Mouse (Mus musculus): ENCODE measurements around the gene Deup1.
A peak's percentile ranks its signal among the peaks of the same experiment; 100 is the strongest.

Gene Deup1

GRCm38 (mm10) chr9:15627785-15628287 is at the start of gene Deup1:
TSS of gene Deup1 (minus strand) at chr9:15627933.
- ATAC-seq (ENCODE audit: low TSS enrichment) = no peak

- no peak for ATAC-seq (ENCODE audit: low TSS enrichment)
Measured at GRCm38 (mm10) chr9:15672251-15672650, 44.5 kb upstream of the Deup1 start.

- ATAC-seq (ENCODE audit: low TSS enrichment) = no peak
Measured at GRCm38 (mm10) chr9:15670002-15670527, 42.3 kb upstream of the Deup1 start.

- no peak for ATAC-seq (ENCODE audit: low TSS enrichment)
Measured at GRCm38 (mm10) chr9:15669452-15669851, 41.7 kb upstream of the Deup1 start.

- no peak for ATAC-seq (ENCODE audit: low TSS enrichment)
Measured at GRCm38 (mm10) chr9:15664606-15665005, 36.9 kb upstream of the Deup1 start.

- ATAC-seq (ENCODE audit: low TSS enrichment) = no peak
Measured at GRCm38 (mm10) chr9:15659069-15659468, 31.3 kb upstream of the Deup1 start.

GRCm38 (mm10) chr9:15658236-15658785 is 30.6 kb upstream of the Deup1 start:
- ATAC-seq (ENCODE audit: low TSS enrichment) = no peak

DNA sequence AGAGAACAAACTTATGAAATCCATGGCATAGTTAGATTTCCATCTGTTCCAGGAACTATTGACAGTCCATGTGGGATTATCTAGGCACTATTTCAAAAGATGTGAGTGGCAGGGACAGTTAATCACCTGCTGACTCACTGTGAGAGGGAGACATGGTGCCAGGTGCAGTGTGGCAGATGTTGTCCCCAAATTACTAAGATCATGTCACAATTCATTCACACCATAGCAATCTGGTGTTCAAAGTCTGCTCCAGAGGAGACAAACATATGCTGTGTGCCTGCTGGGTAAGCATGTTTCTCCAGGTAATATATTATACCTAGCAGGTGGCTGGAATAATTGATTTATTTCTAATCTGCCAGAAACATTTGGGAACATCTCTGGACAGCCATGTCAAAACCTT is 25.3 kb upstream of the Deup1 start:
- ATAC-seq (ENCODE audit: low TSS enrichment) = no peak

- ATAC-seq (ENCODE audit: low TSS enrichment) = no peak
Measured at GRCm38 (mm10) chr9:15649977-15650376, 22.2 kb upstream of the Deup1 start.

GRCm38 (mm10) chr9:15627384-15627783 is 349 bp downstream of the Deup1 start:
- no peak for ATAC-seq (ENCODE audit: low TSS enrichment)

DNA sequence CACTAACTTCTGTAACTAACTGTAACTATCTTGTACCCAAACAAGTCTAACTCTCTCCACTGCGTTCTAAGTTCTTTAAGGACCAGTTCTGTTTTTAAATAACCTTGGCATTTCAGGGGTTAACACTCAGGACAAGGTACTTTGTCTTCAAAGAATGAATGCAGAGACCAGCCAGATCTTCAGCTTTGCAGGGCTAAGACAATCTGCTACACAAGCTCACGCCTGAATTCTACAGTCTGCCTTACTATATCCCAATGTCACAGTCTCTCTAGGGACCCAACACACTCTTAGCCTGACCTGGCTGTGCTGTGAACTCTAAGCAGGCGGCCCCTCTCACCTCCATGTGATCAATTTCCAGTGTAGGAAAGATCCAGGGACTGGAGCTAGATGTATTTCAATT is 3.0 kb downstream of the Deup1 start:
- ATAC-seq (ENCODE audit: low TSS enrichment) = no peak

GRCm38 (mm10) chr9:15619767-15620166 is 8.0 kb downstream of the Deup1 start:
- ATAC-seq (ENCODE audit: low TSS enrichment) = no peak

DNA sequence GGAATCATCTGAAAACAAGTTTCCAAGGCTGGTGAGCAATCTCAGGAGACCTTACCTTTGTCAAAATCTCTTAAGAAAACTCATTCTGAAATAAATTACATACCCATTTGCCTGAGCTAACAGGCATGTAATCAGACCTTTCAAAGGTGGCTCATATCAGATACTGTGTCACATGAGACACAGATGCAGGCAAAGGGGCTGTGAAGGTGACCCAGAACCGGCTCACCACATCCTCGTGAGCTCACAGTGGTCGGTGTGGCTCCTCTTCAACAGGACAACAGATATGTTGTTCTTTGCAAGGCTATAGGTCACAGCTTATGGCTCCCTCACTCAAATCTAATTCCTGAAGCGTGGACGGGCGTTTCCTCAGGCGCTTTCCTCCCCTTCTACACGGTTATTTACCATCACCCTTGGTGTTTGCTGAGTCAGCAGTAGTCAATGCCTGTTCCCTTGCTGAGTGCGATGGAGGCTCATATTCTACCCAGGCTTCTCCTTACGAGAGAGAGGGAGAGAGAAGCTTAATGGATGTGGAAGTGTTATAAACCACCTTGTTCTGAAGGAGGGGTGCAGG is 8.6 kb downstream of the Deup1 start:
- no peak for ATAC-seq (ENCODE audit: low TSS enrichment)

DNA sequence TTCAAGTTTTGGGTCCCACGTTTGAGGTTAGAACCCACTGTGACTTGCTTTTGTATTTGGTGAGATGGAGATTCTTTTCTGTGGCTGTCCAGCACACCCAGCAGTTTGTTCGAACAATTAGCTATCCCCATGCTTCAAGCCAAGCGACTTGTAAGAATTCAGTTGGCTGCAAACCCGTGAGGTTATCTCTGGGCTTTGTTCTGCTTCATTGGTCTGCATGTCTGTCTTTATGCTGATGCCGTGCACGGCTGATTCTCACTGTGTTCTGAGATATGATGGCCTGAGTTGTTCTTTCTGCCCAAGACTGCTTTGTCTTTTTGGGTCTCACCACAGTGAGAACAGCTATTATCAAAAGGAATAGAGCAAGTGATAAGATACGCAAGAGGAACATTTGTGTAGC is 10.7 kb downstream of the Deup1 start:
- no peak for ATAC-seq (ENCODE audit: low TSS enrichment)

DNA sequence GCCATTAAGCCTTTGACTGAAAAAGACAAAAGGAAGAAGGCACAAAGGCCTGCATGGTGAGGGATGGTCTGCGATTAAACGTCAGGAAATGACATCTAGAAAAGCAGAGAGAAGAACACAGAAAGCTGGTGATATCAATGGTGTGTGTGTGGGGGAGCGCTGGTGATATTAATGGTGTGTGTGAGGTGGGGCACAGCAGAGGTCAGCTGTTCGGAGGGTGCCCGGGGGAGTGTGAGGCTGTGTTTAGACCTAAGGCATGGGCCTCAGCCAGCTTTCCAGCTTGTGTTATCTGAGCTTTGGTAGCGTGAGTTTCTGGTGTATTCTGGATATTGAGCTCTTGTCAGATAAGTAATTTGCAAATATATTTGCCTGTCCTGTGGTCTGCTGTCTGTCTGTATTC is 11.3 kb downstream of the Deup1 start:
- ATAC-seq (ENCODE audit: low TSS enrichment) = no peak

GRCm38 (mm10) chr9:15609280-15609930 is 18.3 kb downstream of the Deup1 start:
- peak; percentile 72 for ATAC-seq (ENCODE audit: low TSS enrichment)

DNA sequence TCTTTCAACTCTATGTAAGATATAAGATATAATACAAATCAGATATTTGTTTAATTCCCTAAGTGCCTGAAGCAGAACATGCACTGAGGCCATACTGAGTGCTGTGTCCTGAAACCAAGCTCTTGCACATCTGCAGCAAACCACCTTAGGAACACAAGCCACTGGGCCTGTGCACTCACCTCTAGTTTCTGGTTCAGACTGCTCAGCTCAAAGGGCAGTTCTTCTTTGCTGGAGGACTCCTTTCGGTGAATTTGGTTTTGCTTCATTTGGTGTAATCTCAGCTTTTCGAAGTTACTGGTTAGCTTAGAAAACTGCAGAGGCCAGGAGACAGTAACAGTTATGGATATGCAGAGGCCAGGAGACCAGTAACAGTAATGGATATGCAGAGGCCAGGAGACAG is 20.1 kb downstream of the Deup1 start:
- ATAC-seq (ENCODE audit: low TSS enrichment) = no peak

GRCm38 (mm10) chr9:15603156-15603555 is 24.6 kb downstream of the Deup1 start:
- no peak for ATAC-seq (ENCODE audit: low TSS enrichment)

GRCm38 (mm10) chr9:15600859-15601540 is 26.7 kb downstream of the Deup1 start:
- ATAC-seq (ENCODE audit: low TSS enrichment) = no peak

GRCm38 (mm10) chr9:15600156-15600858 is 27.4 kb downstream of the Deup1 start:
- ATAC-seq (ENCODE audit: low TSS enrichment) = no peak

GRCm38 (mm10) chr9:15596598-15596997 is 31.1 kb downstream of the Deup1 start:
- no peak for ATAC-seq (ENCODE audit: low TSS enrichment)

DNA sequence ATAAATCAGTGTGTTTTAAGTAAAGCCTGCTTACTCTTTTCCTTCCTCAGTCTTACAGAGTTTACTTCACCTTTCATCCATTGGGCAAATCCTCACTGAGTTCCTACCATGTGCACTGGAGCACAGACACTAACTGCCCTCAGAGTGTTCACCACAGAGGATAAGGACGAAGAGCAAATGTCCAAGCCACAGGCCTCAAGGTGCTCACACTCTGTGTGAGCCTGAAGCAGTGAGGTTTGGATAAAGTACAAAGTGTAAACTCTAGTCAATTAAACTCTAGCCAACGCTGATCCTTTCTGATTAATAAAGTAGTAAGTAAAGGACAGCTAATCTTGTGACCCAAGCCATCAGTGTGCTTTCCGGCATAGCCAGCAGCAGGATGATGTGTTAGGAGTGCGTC is 33.6 kb downstream of the Deup1 start:
- no peak for ATAC-seq (ENCODE audit: low TSS enrichment)

Measured in frontal cortex, adult (tissue).